Mouse (Mus musculus): ENCODE data around the gene Slc3a1. TPM values are rescaled to one million over a fixed set of nuclear protein-coding genes. Genes with fewer than 3 reads are reported as not detected.

Gene Slc3a1
- polyA plus RNA-seq, 1 experiment from 2014 or later, result 1.0 TPM

- H3K9me3 ChIP-seq (ENCODE audit: control insufficient read depth, low read length), result no peaks in the 10 kb centered on the region
- no peak for DNase-seq (ENCODE audit: low spot score)
- H3K4me3 ChIP-seq (ENCODE audit: low read depth, low read length), result no peak overlapping the region
- H3K27me3 ChIP-seq (ENCODE audit: control insufficient read depth, insufficient read depth, low read length), result no peaks in the 10 kb centered on the region
- H3K9ac ChIP-seq (ENCODE audit: low read length), result no peak overlapping the region
- TF ChIP-seq EP300 (optimal IDR thresholded peaks at IDR 0.05) (no peak), CTCF (IDR thresholded peaks at IDR 0.05; ENCODE audit: low read depth) (no peak)
- no peak overlapping the region for H3K27ac ChIP-seq (replicated peaks)
- H3K4me1 ChIP-seq (replicated peaks; ENCODE audit: control insufficient read depth, insufficient read depth), result no peaks in the 10 kb centered on the region
- ATAC-seq (ENCODE audit: low FRiP score, low TSS enrichment), result peak; percentile 58; the same call in 1 of the 2 replicates
- no peak overlapping the region for H3K4me2 ChIP-seq (replicated peaks; ENCODE audit: low read depth)
- no peaks in the 10 kb centered on the region for H3K36me3 ChIP-seq (ENCODE audit: control insufficient read depth, insufficient read depth, low read length)
- 59% methylated on average over 3 of the region's 3 CpGs for WGBS
Measured at GRCm38 (mm10) chr17:85027247-85027646, 929 bp upstream of the Slc3a1 start.

GRCm38 (mm10) chr17:85028797-85029196, 621 bp downstream of the Slc3a1 start:
- Histone ChIP-seq H3K36me3 (ENCODE audit: control insufficient read depth, insufficient read depth, low read length) (no peaks in the 10 kb centered on the region), H3K27ac (replicated peaks) (no peak overlapping the region), H3K27me3 (ENCODE audit: control insufficient read depth, insufficient read depth, low read length) (no peaks in the 10 kb centered on the region), H3K4me2 (replicated peaks; ENCODE audit: low read depth) (no peak overlapping the region), H3K4me3 (ENCODE audit: low read depth, low read length) (no peak overlapping the region), H3K9ac (ENCODE audit: low read length) (no peak overlapping the region), H3K4me1 (replicated peaks; ENCODE audit: control insufficient read depth, insufficient read depth) (no peaks in the 10 kb centered on the region), H3K9me3 (ENCODE audit: control insufficient read depth, low read length) (no peaks in the 10 kb centered on the region)
- WGBS, result 86% methylated on average over 10 of the region's 10 CpGs
- TF ChIP-seq CTCF (IDR thresholded peaks at IDR 0.05; ENCODE audit: low read depth) (no peak), EP300 (optimal IDR thresholded peaks at IDR 0.05) (no peak)
- DNase-seq (ENCODE audit: low spot score), result no peak
- ATAC-seq (ENCODE audit: low FRiP score, low TSS enrichment), result no peak

- Histone ChIP-seq H3K4me3 (ENCODE audit: low read depth, low read length) (no peak overlapping the region), H3K4me1 (replicated peaks; ENCODE audit: control insufficient read depth, insufficient read depth) (no peaks in the 10 kb centered on the region), H3K36me3 (ENCODE audit: control insufficient read depth, insufficient read depth, low read length) (no peaks in the 10 kb centered on the region), H3K9me3 (ENCODE audit: control insufficient read depth, low read length) (no peaks in the 10 kb centered on the region), H3K9ac (ENCODE audit: low read length) (no peak overlapping the region), H3K27me3 (ENCODE audit: control insufficient read depth, insufficient read depth, low read length) (no peaks in the 10 kb centered on the region), H3K27ac (replicated peaks) (no peak overlapping the region), H3K4me2 (replicated peaks; ENCODE audit: low read depth) (no peak overlapping the region)
- ATAC-seq (ENCODE audit: low FRiP score, low TSS enrichment) (no peak), DNase-seq (ENCODE audit: low spot score) (no peak)
- TF ChIP-seq EP300 (optimal IDR thresholded peaks at IDR 0.05) (no peak), CTCF (IDR thresholded peaks at IDR 0.05; ENCODE audit: low read depth) (no peak)
- 64% methylated on average over 5 of the region's 5 CpGs for WGBS
Measured at GRCm38 (mm10) chr17:85030651-85031050, 2.5 kb downstream of the Slc3a1 start.

- WGBS, result 71% methylated on average over 3 of the region's 3 CpGs
- Histone ChIP-seq H3K9ac (ENCODE audit: low read length) (no peak overlapping the region), H3K4me3 (ENCODE audit: low read depth, low read length) (no peak overlapping the region), H3K27ac (replicated peaks) (no peak overlapping the region), H3K9me3 (ENCODE audit: control insufficient read depth, low read length) (no peaks in the 10 kb centered on the region), H3K4me2 (replicated peaks; ENCODE audit: low read depth) (no peak overlapping the region), H3K36me3 (ENCODE audit: control insufficient read depth, insufficient read depth, low read length) (no peaks in the 10 kb centered on the region), H3K27me3 (ENCODE audit: control insufficient read depth, insufficient read depth, low read length) (no peaks in the 10 kb centered on the region), H3K4me1 (replicated peaks; ENCODE audit: control insufficient read depth, insufficient read depth) (no peaks in the 10 kb centered on the region)
- DNase-seq (ENCODE audit: low spot score) (no peak), ATAC-seq (ENCODE audit: low FRiP score, low TSS enrichment) (no peak)
- TF ChIP-seq EP300 (optimal IDR thresholded peaks at IDR 0.05), result no peak
Measured at GRCm38 (mm10) chr17:85033087-85033486, 4.9 kb downstream of the Slc3a1 start.

GRCm38 (mm10) chr17:85034068-85034467, 5.9 kb downstream of the Slc3a1 start:
- Histone ChIP-seq H3K27me3 (ENCODE audit: control insufficient read depth, insufficient read depth, low read length) (no peaks in the 10 kb centered on the region), H3K4me2 (replicated peaks; ENCODE audit: low read depth) (no peak overlapping the region), H3K9ac (ENCODE audit: low read length) (no peak overlapping the region), H3K4me3 (ENCODE audit: low read depth, low read length) (no peak overlapping the region), H3K9me3 (ENCODE audit: control insufficient read depth, low read length) (no peaks in the 10 kb centered on the region), H3K36me3 (ENCODE audit: control insufficient read depth, insufficient read depth, low read length) (no peaks in the 10 kb centered on the region), H3K27ac (replicated peaks) (no peak overlapping the region), H3K4me1 (replicated peaks; ENCODE audit: control insufficient read depth, insufficient read depth) (no peaks in the 10 kb centered on the region)
- ATAC-seq (ENCODE audit: low FRiP score, low TSS enrichment) (no peak), DNase-seq (ENCODE audit: low spot score) (no peak)
- TF ChIP-seq CTCF (IDR thresholded peaks at IDR 0.05; ENCODE audit: low read depth) (no peak), EP300 (optimal IDR thresholded peaks at IDR 0.05) (no peak)
- 48% methylated on average over 11 of the region's 11 CpGs for WGBS

- WGBS, result 47% methylated on average over 5 of the region's 5 CpGs
- Histone ChIP-seq H3K4me1 (replicated peaks; ENCODE audit: control insufficient read depth, insufficient read depth) (no peaks in the 10 kb centered on the region), H3K4me3 (ENCODE audit: low read depth, low read length) (no peak overlapping the region), H3K4me2 (replicated peaks; ENCODE audit: low read depth) (no peak overlapping the region), H3K9me3 (ENCODE audit: control insufficient read depth, low read length) (no peaks in the 10 kb centered on the region), H3K9ac (ENCODE audit: low read length) (no peak overlapping the region), H3K27ac (replicated peaks) (no peak overlapping the region), H3K27me3 (ENCODE audit: control insufficient read depth, insufficient read depth, low read length) (no peaks in the 10 kb centered on the region), H3K36me3 (ENCODE audit: control insufficient read depth, insufficient read depth, low read length) (no peaks in the 10 kb centered on the region)
- peak; percentile 49 for DNase-seq (ENCODE audit: low spot score)
- peak; percentile 85 for ATAC-seq (ENCODE audit: low FRiP score, low TSS enrichment)
- TF ChIP-seq EP300 (optimal IDR thresholded peaks at IDR 0.05) (no peak), CTCF (IDR thresholded peaks at IDR 0.05; ENCODE audit: low read depth) (no peak)
Measured at GRCm38 (mm10) chr17:85037855-85038254, 9.7 kb downstream of the Slc3a1 start.

All from stomach, postnatal 0 days (tissue).